Mouse (Mus musculus): ENCODE measurements around the gene Aqp7. TPM values are rescaled to one million over a fixed set of nuclear protein-coding genes. Genes with fewer than 3 reads are reported as not detected.

Aqp7 gene
- polyA plus RNA-seq, 2 experiments, result 0.13 TPM; not detected in 1

GRCm38 (mm10) chr4:41000842-41001639, 46.9 kb downstream of the Aqp7 start:
- Histone ChIP-seq H3K4me1 (ENCODE audit: control insufficient read depth, insufficient read depth, low read length) (no peaks in the 10 kb centered on the region), H3K36me3 (ENCODE audit: control insufficient read depth, insufficient read depth, low read length) (peaks cover 92% of the 10 kb centered on the region), H3K9ac (ENCODE audit: low read depth, low read length, severe bottlenecking) (no peak overlapping the region), H3K27ac (replicated peaks; ENCODE audit: low read depth, low read length) (no peak overlapping the region), H3K4me3 (replicated peaks; ENCODE audit: low read length) (no peak overlapping the region), H3K27me3 (ENCODE audit: control insufficient read depth, insufficient read depth, low read length) (no peaks in the 10 kb centered on the region), H3K9me3 (ENCODE audit: control insufficient read depth, low read length) (no peaks in the 10 kb centered on the region), H3K4me2 (replicated peaks; ENCODE audit: low read depth, low read length, severe bottlenecking) (no peak overlapping the region)
- 89% methylated on average over 9 of the region's 9 CpGs for WGBS
- DNase-seq (ENCODE audit: low spot score) (no peak), ATAC-seq (ENCODE audit: low FRiP score, low read depth) (no peak)
- TF ChIP-seq POLR2A (IDR thresholded peaks at IDR 0.05; ENCODE audit: borderline replicate concordance, extremely low read depth, insufficient read depth, insufficient read length), result no peak

- Histone ChIP-seq H3K9ac (ENCODE audit: low read depth, low read length, severe bottlenecking) (no peak overlapping the region), H3K27ac (replicated peaks; ENCODE audit: low read depth, low read length) (no peak overlapping the region), H3K9me3 (ENCODE audit: control insufficient read depth, low read length) (no peaks in the 10 kb centered on the region), H3K4me3 (replicated peaks; ENCODE audit: low read length) (no peak overlapping the region), H3K4me2 (replicated peaks; ENCODE audit: low read depth, low read length, severe bottlenecking) (no peak overlapping the region), H3K27me3 (ENCODE audit: control insufficient read depth, insufficient read depth, low read length) (no peaks in the 10 kb centered on the region), H3K4me1 (ENCODE audit: control insufficient read depth, insufficient read depth, low read length) (no peaks in the 10 kb centered on the region), H3K36me3 (ENCODE audit: control insufficient read depth, insufficient read depth, low read length) (peaks cover 94% of the 10 kb centered on the region)
- DNase-seq (ENCODE audit: low spot score) (no peak), ATAC-seq (ENCODE audit: low FRiP score, low read depth) (no peak)
- TF ChIP-seq POLR2A (IDR thresholded peaks at IDR 0.05; ENCODE audit: borderline replicate concordance, extremely low read depth, insufficient read depth, insufficient read length), result no peak
- 81% methylated on average over 1 of the region's 1 CpGs for WGBS
These were observed 47.7 kb downstream of the Aqp7 start for GRCm38 (mm10) chr4:41000271-41000670.

- WGBS, result 93% methylated on average over 4 of the region's 4 CpGs
- no peak for TF ChIP-seq POLR2A (IDR thresholded peaks at IDR 0.05; ENCODE audit: borderline replicate concordance, extremely low read depth, insufficient read depth, insufficient read length)
- Histone ChIP-seq H3K4me1 (ENCODE audit: control insufficient read depth, insufficient read depth, low read length) (no peaks in the 10 kb centered on the region), H3K9me3 (ENCODE audit: control insufficient read depth, low read length) (no peaks in the 10 kb centered on the region), H3K36me3 (ENCODE audit: control insufficient read depth, insufficient read depth, low read length) (peaks cover 93% of the 10 kb centered on the region), H3K27me3 (ENCODE audit: control insufficient read depth, insufficient read depth, low read length) (no peaks in the 10 kb centered on the region), H3K9ac (ENCODE audit: low read depth, low read length, severe bottlenecking) (no peak overlapping the region), H3K4me3 (replicated peaks; ENCODE audit: low read length) (no peak overlapping the region), H3K4me2 (replicated peaks; ENCODE audit: low read depth, low read length, severe bottlenecking) (no peak overlapping the region), H3K27ac (replicated peaks; ENCODE audit: low read depth, low read length) (no peak overlapping the region)
- DNase-seq (ENCODE audit: low spot score) (no peak), ATAC-seq (ENCODE audit: low FRiP score, low read depth) (no peak)
These were observed 50.0 kb downstream of the Aqp7 start for GRCm38 (mm10) chr4:40997916-40998315.

GRCm38 (mm10) chr4:40996302-40996701, 51.6 kb downstream of the Aqp7 start:
- WGBS, result 93% methylated on average over 6 of the region's 6 CpGs

GRCm38 (mm10) chr4:40989633-40990032, 58.3 kb downstream of the Aqp7 start:
- TF ChIP-seq POLR2A (IDR thresholded peaks at IDR 0.05; ENCODE audit: borderline replicate concordance, extremely low read depth, insufficient read depth, insufficient read length), result no peak
- H3K4me1 ChIP-seq (ENCODE audit: control insufficient read depth, insufficient read depth, low read length), result no peaks in the 10 kb centered on the region
- H3K27ac ChIP-seq (replicated peaks; ENCODE audit: low read depth, low read length), result no peak overlapping the region
- no peak overlapping the region for H3K9ac ChIP-seq (ENCODE audit: low read depth, low read length, severe bottlenecking)
- DNase-seq (ENCODE audit: low spot score) (no peak), ATAC-seq (ENCODE audit: low FRiP score, low read depth) (no peak)
- no peaks in the 10 kb centered on the region for H3K9me3 ChIP-seq (ENCODE audit: control insufficient read depth, low read length)
- no peaks in the 10 kb centered on the region for H3K27me3 ChIP-seq (ENCODE audit: control insufficient read depth, insufficient read depth, low read length)
- H3K4me3 ChIP-seq (replicated peaks; ENCODE audit: low read length), result no peak overlapping the region
- H3K4me2 ChIP-seq (replicated peaks; ENCODE audit: low read depth, low read length, severe bottlenecking), result no peak overlapping the region
- WGBS, result 93% methylated on average over 6 of the region's 6 CpGs
- peaks cover 96% of the 10 kb centered on the region for H3K36me3 ChIP-seq (ENCODE audit: control insufficient read depth, insufficient read depth, low read length)

More at GRCm38 (mm10) chr4:40996302-40996701, 51.6 kb downstream of the Aqp7 start:
- H3K27me3 ChIP-seq (ENCODE audit: control insufficient read depth, insufficient read depth, low read length), result no peaks in the 10 kb centered on the region
- H3K4me1 ChIP-seq (ENCODE audit: control insufficient read depth, insufficient read depth, low read length), result no peaks in the 10 kb centered on the region
- TF ChIP-seq POLR2A (IDR thresholded peaks at IDR 0.05; ENCODE audit: borderline replicate concordance, extremely low read depth, insufficient read depth, insufficient read length), result no peak
- ATAC-seq (ENCODE audit: low FRiP score, low read depth) (no peak), DNase-seq (ENCODE audit: low spot score) (no peak)
- H3K4me2 ChIP-seq (replicated peaks; ENCODE audit: low read depth, low read length, severe bottlenecking), result no peak overlapping the region
- no peak overlapping the region for H3K27ac ChIP-seq (replicated peaks; ENCODE audit: low read depth, low read length)
- no peak overlapping the region for H3K4me3 ChIP-seq (replicated peaks; ENCODE audit: low read length)
- no peaks in the 10 kb centered on the region for H3K9me3 ChIP-seq (ENCODE audit: control insufficient read depth, low read length)
- H3K9ac ChIP-seq (ENCODE audit: low read depth, low read length, severe bottlenecking), result no peak overlapping the region
- peaks cover 98% of the 10 kb centered on the region for H3K36me3 ChIP-seq (ENCODE audit: control insufficient read depth, insufficient read depth, low read length)

Measured in limb, embryonic 14.5 days (tissue).